Mouse (Mus musculus): ENCODE results near the gene Mfsd7a. TPM values are rescaled to one million over a fixed set of nuclear protein-coding genes. Genes with fewer than 3 reads are reported as not detected.

Mfsd7a gene
- polyA plus RNA-seq, 1 experiment from 2014 or later, result 0.11 TPM

- Histone ChIP-seq H3K27me3 (replicated peaks; ENCODE audit: low read depth, poor library complexity, severe bottlenecking) (no peaks in the 10 kb centered on the region), H3K4me1 (no peaks in the 10 kb centered on the region), H3K36me3 (replicated peaks) (no peaks in the 10 kb centered on the region), H3K9me3 (no peaks in the 10 kb centered on the region), H3K27ac (replicated peaks) (no peak overlapping the region), H3K4me3 (no peak overlapping the region)
- 79% methylated on average over 2 of the region's 2 CpGs for WGBS
- DNase-seq (ENCODE audit: low spot score), result no peak
Observed at GRCm38 (mm10) chr5:108414711-108415110, 34.0 kb downstream of the Mfsd7a start.

GRCm38 (mm10) chr5:108406977-108407376 is 41.7 kb downstream of the Mfsd7a start:
- WGBS, result 78% methylated on average over 2 of the region's 2 CpGs
- DNase-seq (ENCODE audit: low spot score), result no peak
- Histone ChIP-seq H3K27ac (replicated peaks) (no peak overlapping the region), H3K27me3 (replicated peaks; ENCODE audit: low read depth, poor library complexity, severe bottlenecking) (no peaks in the 10 kb centered on the region), H3K36me3 (replicated peaks) (no peaks in the 10 kb centered on the region), H3K4me1 (no peaks in the 10 kb centered on the region), H3K9me3 (no peaks in the 10 kb centered on the region), H3K4me3 (no peak overlapping the region)

DNA sequence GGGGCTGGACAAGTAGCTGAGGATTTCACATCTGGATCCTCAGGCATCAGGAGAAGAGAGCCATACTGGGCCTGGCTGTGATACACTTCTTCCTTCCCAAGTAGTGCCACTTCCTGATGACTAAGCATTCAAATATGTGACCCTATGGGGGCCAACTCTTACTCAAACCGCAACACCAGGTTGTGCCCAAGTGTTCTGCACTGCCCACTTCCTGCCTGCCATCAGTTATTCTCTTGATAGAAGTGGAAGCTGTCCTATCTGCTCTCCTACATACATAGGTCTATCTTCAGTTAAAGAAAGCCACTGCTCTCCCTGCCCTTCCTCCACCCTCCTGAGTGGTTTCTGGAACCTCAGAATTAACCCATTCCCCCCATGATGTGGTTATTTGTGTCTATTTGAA is 43.2 kb downstream of the Mfsd7a start:
- no peaks in the 10 kb centered on the region for H3K27me3 ChIP-seq (replicated peaks; ENCODE audit: low read depth, poor library complexity, severe bottlenecking)
- H3K9me3 ChIP-seq, result no peaks in the 10 kb centered on the region
- H3K36me3 ChIP-seq (replicated peaks), result no peaks in the 10 kb centered on the region
- H3K27ac ChIP-seq (replicated peaks), result no peak overlapping the region
- 74% methylated on average over 1 of the region's 1 CpGs for WGBS
- no peaks in the 10 kb centered on the region for H3K4me1 ChIP-seq
- DNase-seq (ENCODE audit: low spot score), result no peak
- H3K4me3 ChIP-seq, result no peak overlapping the region

- no peaks in the 10 kb centered on the region for H3K9me3 ChIP-seq
- 75% methylated on average over 4 of the region's 4 CpGs for WGBS
Observed at GRCm38 (mm10) chr5:108403453-108403852, 45.2 kb downstream of the Mfsd7a start.

More at GRCm38 (mm10) chr5:108403453-108403852, 45.2 kb downstream of the Mfsd7a start:
- Histone ChIP-seq H3K27ac (replicated peaks) (no peak overlapping the region), H3K4me3 (no peak overlapping the region), H3K4me1 (no peaks in the 10 kb centered on the region), H3K36me3 (replicated peaks) (no peaks in the 10 kb centered on the region), H3K27me3 (replicated peaks; ENCODE audit: low read depth, poor library complexity, severe bottlenecking) (no peaks in the 10 kb centered on the region)
- no peak for DNase-seq (ENCODE audit: low spot score)

Other genes with a start within 250 kb of the Mfsd7a start
- 44.0 and 46.1 TPM in 2 replicates for gene Dr1, start 180.0 kb downstream of the Mfsd7a start, polyA plus RNA-seq (2016; fragmentation: Nextera tagmentation; extraction: Ambion mirVana)
- 6.4 and 7.6 TPM in 2 replicates for gene Pigg, start 136.3 kb downstream of the Mfsd7a start, polyA plus RNA-seq (2016; fragmentation: Nextera tagmentation; extraction: Ambion mirVana)
- gene Gm42517, start 81.0 kb downstream of the Mfsd7a start, polyA plus RNA-seq (2016; fragmentation: Nextera tagmentation; extraction: Ambion mirVana), result not detected in 2 replicates
- 0.16 and 0.39 TPM in 2 replicates for gene Pde6b, start 60.5 kb downstream of the Mfsd7a start, polyA plus RNA-seq (2016; fragmentation: Nextera tagmentation; extraction: Ambion mirVana)
- 378 and 386 TPM in 2 replicates for gene Atp5k, start 14.4 kb downstream of the Mfsd7a start, polyA plus RNA-seq (2016; fragmentation: Nextera tagmentation; extraction: Ambion mirVana)
- 23.3 and 23.8 TPM in 2 replicates for gene Pcgf3, start 12.3 kb upstream of the Mfsd7a start, polyA plus RNA-seq (2016; fragmentation: Nextera tagmentation; extraction: Ambion mirVana)
- 2.7 and 4.0 TPM in 2 replicates for gene Cplx1, start 101.1 kb upstream of the Mfsd7a start, polyA plus RNA-seq (2016; fragmentation: Nextera tagmentation; extraction: Ambion mirVana)
- 63.5 and 66.3 TPM in 2 replicates for gene Gak, start 180.9 kb upstream of the Mfsd7a start, polyA plus RNA-seq (2016; fragmentation: Nextera tagmentation; extraction: Ambion mirVana)
- gene Tmem175, start 180.9 kb upstream of the Mfsd7a start, polyA plus RNA-seq (2016; fragmentation: Nextera tagmentation; extraction: Ambion mirVana), result 15.1 and 16.0 TPM in 2 replicates
- 9.3 and 9.6 TPM in 2 replicates for gene Idua, start 211.4 kb upstream of the Mfsd7a start, polyA plus RNA-seq (2016; fragmentation: Nextera tagmentation; extraction: Ambion mirVana)
- gene Dgkq, start 220.8 kb upstream of the Mfsd7a start, polyA plus RNA-seq (2016; fragmentation: Nextera tagmentation; extraction: Ambion mirVana), result 12.5 and 14.5 TPM in 2 replicates
- gene Slc26a1, start 226.7 kb upstream of the Mfsd7a start, polyA plus RNA-seq (2016; fragmentation: Nextera tagmentation; extraction: Ambion mirVana), result 0.55 and 0.92 TPM in 2 replicates
- gene Fgfrl1, start 243.5 kb upstream of the Mfsd7a start, polyA plus RNA-seq (2016; fragmentation: Nextera tagmentation; extraction: Ambion mirVana), result 28.9 and 34.0 TPM in 2 replicates

Measured in embryonic facial prominence, embryonic 10.5 days (tissue).